Mouse (Mus musculus) layer of hippocampus, adult 11-12 months (tissue): ENCODE results near the gene Ubxn4.
A peak's percentile ranks its signal among the peaks of the same experiment; 100 is the strongest.
"Not testable (repeated sequence)": the region's sequence is repeated elsewhere in the genome, so short reads cannot be mapped to it uniquely, and the experiment has no call there.

ENCODE experiments used
- DNase-seq: peaks from one replicate; pipeline ENCODE4 v3.0.0; 2022; ENCODE audit warnings: low spot score

The Ubxn4 gene

DNA sequence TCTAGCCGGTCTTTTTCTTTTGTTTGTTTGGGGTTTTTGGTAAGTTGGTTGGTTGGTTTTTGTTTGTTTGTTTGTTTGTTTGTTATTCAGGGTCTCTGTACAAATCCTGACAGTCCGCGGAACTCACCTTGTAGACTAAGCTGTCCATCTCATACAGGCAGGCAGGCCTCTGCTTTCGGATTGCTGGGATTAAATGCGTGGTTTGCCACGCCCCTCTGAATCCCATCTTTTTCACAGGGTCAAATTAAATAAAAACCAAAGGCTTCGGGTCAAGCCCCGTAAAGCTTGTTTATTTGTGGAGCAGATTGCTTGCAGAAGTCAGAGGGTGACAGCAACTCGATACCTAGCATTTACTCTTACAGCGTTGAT is at the start of gene Ubxn4:
Gene Ubxn4 (plus strand): TSS at position 338 of the 369 bp plus-strand sequence.
- no peak for DNase-seq

DNA sequence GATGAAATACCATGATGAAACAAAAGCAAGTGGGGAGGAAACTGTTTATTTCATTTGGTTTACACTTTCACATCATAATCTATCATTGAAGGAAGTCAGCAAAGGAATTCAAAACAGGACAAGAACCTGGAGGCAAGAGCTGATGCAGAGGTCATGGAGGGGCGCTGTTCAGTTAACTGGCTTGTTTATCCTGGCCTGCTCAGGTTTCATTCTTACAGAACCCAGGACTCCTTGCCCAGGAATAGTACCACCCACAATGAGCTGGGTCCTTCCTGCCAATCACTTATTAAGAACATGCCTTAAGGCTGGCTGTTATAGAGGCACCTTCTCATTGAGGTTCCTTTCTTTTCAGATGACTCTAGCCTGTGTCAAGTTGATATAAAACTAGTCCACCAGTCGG is 49.8 kb upstream of the Ubxn4 start:
- DNase-seq = no peak

DNA sequence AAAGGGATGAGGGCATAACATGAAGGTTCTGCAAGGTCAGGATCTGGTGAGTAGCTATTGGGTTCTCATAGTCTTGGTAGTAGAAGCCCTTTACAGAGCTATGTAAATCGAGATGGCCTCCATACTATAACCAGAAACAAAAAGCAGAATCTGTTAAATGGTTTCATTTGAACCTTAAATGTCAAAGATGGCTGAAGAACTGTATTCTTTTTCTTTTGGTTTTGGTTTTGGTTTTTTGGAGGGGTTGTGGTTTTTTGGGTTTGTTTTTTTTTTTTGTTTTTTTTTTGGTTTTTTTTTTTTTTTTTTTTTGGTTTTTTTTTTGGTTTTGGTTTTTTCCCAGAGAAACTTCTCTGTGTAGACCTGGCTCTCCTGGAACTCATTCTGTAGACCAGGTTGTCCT is 46.4 kb upstream of the Ubxn4 start:
- no peak for DNase-seq

DNA sequence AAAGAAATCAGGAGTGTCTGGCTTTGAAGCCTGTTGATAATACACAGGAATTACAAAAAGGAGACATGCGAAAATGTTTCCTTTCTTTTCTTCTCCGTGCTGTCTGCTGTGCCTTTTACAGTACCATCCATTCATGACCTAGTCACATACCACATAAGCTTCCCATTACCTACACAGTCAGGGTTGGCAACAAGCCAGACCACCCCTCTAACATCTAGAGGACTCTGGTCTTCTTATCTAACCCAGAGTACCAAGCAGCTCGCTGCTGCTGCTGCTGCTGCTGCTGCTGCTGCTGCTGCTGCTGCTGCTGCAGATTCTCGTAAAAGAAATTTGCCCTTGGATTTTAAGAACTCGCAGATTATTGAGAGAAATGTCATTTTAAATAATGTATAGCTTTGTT is 30.5 kb upstream of the Ubxn4 start:
- no peak for DNase-seq

DNA sequence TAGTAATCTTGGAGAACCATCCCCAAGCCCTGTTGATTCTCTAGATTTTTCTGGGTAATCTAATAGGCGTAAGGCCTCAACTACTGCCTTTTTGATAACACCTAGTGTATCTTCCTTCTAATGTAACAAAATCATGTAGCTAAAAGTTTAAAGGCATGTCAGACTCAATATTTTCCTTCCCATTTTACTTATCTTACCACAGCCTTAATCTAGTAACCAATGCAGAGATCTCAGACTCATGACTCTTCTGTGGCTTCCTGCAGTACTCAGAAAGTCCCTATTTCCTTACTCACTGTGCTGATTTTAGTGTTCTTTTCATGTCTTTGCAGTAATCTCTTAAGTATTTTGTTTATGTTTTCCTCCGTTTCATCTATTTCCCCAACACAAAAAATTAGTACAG is 21.9 kb upstream of the Ubxn4 start:
- DNase-seq = no peak

DNA sequence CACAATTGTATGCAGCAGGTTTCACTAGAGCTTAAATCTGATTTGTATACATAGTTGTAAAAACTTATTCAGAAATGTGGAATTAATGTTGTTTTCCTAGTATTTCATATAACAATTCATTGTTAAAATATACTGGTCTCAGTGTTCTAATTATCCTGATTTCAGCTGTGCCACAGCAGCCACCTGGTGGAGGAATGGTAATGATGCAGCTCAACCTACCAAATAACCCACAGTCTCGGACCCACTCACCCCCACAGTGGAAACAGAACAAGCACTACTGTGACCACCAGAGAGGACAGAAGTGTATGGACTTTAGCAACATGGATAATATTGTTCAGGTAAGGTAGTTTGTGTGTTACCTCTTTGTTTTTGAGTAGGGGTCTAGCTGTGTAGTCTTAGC is 20.5 kb upstream of the Ubxn4 start:
- DNase-seq = no peak

DNA sequence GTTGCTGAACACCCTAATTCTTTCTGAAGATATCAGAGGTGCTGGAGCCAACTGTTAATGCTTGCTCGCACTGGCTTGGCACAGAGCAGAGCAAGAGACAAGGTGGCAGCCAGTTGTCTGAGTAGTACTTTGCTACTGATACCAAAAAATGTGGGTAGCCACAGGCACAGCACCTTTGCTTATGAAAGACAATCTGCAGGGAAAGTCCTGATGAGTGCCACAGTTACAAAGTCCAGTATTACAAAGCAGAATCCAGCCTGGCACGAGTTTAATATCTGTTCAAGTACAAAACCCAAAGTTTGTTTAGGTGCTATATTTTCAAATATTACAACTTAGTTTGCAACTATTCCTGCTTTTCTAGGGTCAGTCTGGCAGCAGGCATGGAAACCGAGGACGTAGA is 8.6 kb upstream of the Ubxn4 start:
- no peak for DNase-seq

DNA sequence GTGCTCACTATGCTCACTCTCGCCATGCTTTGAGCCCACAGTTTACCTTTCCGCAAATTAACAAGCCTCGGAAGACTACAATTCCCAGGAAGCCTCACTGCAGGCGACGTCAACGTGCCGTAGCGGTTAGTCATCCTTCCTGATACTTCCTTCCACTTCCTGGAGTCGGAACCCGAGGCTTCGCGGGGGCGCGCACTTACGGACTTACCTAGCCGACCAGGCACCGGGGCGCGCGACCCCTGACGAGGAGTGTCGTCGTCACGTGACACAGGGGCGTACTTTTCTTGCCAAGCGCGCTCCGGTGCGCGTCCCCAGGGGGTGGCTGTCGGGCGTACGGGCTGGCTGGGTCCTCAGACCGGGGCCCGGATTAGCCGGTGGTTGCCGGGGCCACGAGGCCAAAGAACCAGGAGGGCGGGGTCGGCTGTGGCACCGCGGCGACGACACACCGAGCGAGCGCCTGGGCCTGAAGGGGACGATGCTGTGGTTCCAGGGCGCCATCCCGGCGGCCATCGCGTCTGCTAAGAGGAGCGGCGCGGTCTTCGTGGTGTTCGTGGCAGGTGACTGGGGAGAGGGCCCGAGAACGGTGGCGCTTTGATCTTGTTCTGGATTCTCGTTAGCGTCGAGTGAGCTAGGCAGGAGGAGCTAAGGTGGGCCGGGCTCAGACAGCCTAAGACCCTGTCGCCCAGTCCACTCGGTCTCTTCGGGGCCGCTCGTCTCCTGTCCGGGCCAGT is 397 bp downstream of the Ubxn4 start:
- DNase-seq = peak; percentile 97

DNA sequence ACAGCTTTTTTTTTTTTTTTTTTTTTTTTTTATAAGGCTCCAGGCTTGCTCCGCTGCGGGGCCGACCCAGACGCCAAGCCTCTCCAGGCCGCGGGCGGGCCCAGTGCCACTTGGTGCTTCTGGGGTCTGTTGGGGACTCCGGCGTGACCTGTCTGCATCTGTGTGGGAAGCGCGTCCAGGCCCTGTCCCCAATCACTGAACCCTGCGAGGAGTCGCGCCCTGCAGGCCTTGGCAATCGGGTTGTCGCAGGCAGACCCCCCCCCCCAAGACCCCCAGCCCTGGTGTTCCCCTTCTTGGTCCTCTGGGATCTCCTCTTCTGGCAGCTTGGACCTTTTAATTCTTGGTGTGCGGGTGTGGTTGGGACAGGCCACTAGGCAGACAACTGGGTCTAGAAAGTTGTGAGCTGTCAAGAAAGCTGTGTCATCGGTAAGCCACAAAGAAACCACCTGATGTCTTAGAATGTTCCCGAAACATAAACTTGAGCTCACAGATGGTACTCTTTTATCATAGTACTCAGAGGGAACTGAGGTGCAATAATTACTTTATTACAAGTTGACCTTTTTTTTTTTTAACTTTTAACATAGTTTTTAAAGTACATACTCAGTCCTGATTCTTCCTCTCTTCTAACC is 1.1 kb downstream of the Ubxn4 start:
- DNase-seq = no peak

DNA sequence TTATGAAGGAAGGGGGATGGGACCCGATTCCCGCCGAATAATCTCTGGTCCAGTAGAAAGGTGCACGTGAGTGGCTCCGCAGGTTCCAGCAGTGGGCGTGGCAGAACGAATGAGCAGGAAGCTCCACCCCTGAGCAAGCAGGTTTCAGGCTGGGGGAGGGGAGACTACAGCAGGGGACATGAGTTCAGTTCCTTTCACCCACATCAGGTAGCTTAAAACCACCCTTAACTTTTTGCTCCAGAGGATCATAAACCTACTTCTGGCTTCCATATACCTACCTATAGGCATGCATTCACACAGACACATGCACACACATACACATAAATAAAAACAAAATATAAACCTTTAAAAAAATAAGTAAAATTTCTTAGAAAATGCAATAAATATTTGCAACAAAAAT is 23.3 kb downstream of the Ubxn4 start:
- not testable (repeated sequence) for DNase-seq

DNA sequence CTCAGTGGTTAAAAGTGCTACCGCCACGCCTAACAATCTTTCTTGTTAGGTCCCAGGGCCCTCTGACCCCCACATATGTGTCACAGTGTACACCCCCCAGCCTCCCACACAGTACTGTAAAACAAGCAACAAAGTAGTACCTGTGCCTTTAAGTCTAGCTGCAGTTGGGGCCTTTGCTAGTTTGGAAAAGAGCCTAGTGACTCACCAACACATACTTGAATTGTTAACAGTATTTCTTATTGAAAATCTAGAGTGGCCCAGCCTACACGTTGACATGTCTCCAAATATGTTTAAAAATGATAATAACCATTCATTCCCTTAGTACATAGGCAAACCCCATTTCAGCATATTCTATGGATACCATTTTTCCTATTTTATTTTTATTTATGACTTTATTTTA is 27.0 kb downstream of the Ubxn4 start:
- no peak for DNase-seq

DNA sequence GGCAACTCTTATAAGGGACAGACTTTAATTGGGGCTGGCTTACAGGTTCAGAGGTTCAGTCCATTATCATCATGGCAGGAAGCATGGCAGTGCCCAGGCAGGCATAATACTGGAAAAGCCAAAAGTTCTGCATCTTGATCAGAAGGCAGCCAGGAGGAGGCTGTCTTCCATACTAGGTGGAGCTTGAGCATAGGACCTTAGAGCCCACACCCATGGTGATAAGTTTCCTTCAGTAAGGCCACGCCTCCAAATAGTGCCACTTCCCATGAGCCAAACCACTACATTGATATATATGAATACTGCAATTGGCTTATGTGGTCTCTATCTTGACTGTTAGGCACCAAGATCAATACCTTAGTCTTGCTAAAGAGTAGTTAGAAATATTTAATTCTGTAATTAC is 32.1 kb downstream of the Ubxn4 start:
- DNase-seq = no peak

DNA sequence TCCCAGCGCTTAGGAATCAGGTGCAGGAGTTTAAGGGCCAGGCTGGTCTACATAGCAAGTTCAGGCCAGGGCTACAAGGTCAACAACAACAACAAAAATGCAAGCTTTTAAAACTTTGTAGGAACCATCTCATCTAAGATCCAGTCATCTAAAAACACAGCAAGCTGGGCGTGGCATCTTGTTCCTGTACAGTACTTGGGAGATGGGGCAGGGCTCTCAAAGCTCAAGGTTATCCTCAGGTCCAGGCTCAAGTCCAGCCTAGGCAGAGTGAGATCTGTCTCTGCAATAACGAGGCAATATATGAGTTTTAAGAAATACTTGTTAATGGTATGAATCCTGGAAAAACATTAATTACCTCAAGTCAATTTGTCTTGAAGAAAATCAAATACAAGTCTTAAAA is 34.8 kb downstream of the Ubxn4 start:
- DNase-seq = no peak

DNA sequence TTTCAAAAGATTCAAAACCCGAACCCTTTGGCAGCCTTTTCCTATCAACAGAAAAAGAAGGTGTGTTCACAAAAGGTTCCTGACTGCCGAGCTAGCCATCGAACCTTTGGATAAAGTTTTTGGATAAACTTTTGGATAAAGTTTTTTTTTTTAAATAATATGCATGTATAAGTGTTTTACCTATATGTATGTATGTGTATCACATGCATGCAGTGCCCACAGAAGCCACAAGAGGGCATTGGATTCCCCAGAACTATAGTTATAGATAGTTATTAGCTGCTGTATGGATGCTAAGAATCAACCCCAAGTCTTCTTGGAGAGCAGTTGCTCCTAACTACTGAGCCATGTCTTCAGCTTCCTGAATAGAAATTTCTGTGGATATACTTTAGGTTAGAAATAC is 38.0 kb downstream of the Ubxn4 start:
- no peak for DNase-seq

DNA sequence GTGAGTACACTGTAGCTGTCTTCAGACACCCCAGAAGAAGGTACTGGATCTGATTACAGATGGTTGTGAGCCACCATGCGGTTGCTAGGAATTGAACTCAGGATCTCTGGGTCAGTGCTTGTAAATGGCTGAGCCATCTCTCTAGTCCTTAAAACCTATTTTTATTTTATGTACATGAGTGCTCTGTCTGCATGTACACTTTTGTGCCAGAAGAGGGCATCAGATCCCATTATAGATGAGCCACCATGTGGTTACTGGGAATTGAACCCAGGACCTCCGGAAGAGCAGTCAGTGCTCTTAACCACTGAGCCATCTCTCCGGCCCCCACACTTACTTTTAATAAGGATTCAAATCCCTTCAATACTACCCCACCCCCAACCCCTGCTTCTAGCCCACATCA is 39.2 kb downstream of the Ubxn4 start:
- no peak for DNase-seq

DNA sequence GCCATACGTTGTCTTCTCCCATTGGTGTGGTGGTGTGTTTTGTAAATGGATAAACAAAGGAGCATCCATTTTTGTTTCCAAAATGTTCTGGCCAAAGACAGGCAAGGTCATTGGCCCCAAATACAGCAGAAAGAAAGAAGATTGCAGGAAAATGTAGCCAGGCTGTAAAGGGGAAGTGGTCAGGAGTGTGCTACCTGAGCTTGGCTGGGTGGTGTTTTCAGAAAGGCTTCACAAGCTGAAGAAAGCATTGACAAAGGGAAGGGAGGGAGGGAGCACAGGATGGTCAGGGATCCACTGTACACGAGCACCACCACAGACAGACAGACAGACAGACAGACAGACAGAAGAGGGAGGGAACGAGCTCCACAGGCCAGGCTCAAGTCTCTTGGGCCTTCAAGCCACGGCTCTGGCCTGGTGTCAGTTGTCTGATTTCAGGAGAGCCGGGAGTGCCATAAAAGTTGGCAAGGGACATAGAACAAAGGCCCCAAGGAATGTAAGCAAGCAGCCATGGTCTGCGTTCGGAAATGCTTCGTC is 40.5 kb downstream of the Ubxn4 start:
- no peak for DNase-seq

DNA sequence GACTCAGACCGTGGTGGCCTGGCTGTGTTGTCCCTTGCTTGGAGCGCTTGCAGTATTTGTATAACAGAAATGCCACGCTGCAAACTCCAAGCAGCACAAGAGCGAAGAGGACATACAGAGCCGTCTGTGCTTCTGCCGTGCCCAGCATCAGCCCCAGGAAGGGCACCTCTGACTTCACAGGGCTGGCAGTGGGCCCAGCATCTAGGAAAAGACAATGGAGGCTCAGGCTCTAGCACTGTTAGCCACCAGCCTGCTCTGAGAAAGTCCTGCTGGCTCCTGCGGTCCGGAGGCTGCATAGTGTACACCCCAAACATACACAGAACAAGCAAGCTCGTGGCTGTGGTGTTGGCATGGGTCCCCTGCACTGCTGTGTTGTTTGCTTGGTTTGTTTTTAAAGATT is 41.4 kb downstream of the Ubxn4 start:
- DNase-seq = no peak

DNA sequence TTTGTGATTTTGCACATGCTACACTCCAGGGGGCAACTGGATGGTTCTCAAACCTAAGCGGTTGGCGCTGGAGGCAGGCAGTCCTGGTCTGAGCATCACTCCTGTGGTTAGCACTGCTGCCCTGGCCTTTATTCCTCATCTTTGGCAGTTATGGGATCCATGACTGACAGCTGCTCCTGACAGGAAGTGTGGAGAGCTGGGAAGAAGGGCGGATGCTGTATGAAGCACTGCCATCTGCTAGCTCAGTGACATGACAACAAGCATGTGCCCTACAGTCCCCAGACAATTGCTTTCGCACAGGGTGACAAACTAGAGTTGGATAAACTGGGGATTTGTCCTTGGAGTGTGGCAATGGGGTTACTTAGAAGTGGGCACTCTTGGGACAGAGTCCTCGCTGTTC is 46.5 kb downstream of the Ubxn4 start:
- DNase-seq = peak; percentile 33

DNA sequence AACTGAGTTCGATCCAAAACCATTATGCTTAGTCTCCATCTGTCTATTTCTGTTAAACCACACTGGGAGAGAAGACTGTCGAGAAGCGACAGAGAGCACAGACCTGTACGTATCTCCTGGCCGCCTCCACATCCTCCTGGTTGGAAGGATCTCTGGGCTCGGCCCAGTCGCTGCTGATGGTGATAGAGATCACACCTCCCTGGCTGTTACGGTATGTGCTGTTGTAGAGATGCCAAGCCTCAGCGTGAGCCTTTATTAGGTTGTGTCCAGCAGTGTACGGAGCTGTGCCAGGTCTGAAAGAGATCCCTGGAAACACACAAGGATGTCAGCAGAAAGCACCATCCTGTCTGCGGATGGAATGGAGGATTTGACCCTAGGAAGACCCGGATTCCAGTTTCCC is 49.8 kb downstream of the Ubxn4 start:
- no peak for DNase-seq

DNA sequence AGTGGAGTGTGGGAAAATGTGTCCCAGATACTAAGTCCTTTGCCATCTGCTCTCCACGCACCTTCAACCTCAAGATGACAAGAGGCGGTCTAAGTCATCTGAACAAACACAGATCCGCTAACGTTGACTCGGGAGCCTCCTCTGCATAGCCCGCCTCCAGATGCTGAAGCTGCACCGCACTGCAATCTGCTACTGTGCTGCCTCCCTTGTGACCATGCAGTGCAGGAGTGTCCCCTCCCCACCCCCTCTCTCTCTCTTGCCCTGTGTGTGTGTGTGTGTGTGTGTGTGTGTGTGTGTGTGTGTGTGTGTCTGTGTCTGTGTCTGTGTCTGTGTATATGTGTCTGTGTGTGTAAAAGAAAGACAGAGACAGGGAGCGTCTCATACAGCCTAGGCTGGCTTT is 51.5 kb downstream of the Ubxn4 start:
- no peak for DNase-seq

DNA sequence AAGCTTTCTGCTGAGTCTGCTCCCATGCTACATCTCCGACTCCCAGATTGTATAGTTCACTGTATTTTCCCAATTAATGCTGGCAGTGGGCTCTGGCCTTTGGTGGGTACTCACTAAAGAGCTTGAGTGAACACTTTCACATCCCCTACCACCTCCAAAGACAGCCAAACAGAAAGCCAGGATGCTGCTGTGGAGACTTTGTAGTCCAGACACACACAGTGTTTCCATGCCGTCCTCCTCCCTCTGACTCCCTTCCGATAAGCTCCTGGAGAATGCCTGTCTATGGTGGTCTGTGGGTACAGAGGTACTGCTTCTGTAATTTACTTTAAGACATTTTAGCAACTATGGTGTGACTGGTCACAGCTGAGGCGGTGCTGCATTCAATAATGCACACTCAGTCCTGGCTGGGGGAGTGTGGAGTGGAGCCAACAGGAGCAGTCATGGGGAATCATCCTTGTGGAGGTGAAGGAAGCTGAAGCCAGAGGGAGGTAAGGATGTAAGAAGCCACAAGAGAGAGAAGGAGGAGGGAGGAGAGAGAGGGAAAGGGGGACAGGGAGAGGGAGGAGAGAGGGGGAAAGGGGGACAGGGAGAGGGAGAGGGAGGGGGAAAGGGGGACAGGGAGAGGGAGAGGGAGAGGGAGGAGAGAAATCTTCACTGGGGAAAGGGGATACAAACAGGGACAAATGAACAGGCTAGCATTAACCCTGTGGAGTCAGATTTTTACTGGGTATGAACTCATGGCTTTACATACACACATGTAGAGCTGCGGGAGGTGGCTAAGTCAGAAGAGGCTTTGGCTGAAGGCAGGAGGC is 52.2 kb downstream of the Ubxn4 start:
- DNase-seq = no peak

DNA sequence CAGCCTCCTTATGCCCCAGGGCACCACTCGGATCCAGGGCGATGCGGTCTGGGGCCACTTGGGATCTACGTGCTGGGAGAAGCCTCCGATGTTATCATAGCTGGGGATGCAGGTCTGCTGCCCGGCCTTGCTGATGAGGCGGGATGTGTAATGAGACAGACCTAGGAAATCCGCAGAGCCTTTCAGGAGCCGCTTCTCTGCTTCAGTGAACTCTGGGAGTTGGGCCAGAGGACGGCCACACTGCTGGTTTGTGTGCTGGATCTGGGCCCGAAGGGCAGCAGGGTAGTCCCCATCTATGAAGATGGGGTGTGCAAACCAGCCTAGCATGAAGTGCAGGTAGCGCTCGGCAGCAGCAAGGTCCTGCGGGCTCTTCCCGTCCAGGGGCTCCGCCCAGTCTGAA is 60.1 kb downstream of the Ubxn4 start:
- no peak for DNase-seq

DNA sequence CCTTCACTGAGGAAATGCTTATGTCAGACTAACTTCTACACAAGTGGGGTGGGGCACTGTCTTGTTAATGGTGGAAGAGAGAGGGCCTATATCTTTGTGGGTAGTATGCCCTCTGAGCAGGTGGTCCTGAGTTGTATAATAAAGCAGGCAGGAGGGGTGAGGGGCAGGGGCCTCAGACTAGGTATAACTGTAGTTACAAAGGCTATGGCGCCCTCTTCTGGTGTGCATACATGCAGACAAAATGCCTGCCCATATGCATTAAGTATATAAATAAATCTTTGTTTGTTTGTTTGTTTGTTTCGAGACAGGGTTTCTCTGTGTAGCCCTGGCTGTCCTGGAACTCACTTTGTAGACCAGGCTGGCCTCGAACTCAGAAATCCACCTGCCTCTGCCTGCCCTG is 65.3 kb downstream of the Ubxn4 start:
- DNase-seq = no peak
